In the genomic region with DNA sequence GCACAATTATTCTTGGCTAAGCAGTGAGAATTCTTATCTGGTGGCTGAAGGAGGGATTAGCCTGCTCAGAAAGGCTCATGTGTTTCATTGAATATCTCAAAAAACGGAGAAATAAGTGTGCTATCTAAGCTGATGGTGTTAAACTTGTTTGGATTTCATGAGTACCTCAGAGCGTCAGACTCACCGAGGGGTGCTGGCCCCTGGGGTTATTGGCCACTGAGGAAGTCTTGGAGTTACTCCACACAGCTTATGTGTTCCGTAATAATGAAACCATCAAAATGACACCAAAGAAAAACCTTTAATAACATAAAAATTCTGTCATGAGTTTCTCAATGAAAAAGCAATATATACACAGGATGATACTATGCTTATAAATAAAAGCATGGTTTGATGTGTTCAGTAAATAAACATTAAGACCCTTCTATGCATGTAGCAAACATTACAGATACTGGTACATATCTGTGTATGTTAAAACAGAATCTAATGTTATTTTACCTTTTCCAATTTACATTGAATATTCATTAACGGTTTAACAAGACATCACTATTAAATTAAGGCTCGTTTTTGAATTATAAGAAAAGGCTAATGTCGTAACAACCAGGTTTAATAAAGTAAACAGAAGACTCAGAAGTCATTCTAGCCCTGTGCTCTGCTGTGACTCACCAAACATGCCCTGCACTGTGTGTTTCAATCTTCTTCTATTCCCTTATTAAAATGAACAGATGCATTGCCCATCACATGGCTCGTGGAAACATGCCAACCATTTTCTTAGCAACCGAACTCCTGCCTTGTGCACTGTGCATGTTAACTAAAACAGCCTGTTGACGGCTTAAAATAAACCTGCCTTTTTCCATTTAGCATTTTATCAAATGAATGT, we compare ENCODE assay signal across 7 mouse cellular contexts.
A peak's percentile ranks its signal among the peaks of the same experiment; 100 is the strongest.
DNase-seq lines count a peak whose midpoint lies in the region; ATAC-seq and TF ChIP-seq lines count a peak whose summit lies in the region.

No protein-coding gene starts in this region.

- no peak overlapping the region for H3K4me3 ChIP-seq in midbrain, embryonic 11.5 days (ENCODE audit: low read depth, low read length)
- H3K4me3 ChIP-seq in midbrain, embryonic 10.5 days: no peak overlapping the region
- H3K4me3 ChIP-seq in midbrain, embryonic 16.5 days (ENCODE audit: low read depth, low read length): peak overlapping the region; percentile 15; the same call in 1 of the 2 replicates
- no peak overlapping the region for H3K4me3 ChIP-seq in intestine, postnatal 0 days (ENCODE audit: low read depth, low read length)

- 66% methylated on average over 10 of the region's 10 CpGs for WGBS in midbrain, embryonic 11.5 days
- 74% methylated on average over 10 of the region's 10 CpGs for WGBS in midbrain, embryonic 10.5 days
- WGBS in midbrain, embryonic 16.5 days: 37% methylated on average over 10 of the region's 10 CpGs
- 56% methylated on average over 10 of the region's 10 CpGs for WGBS in intestine, postnatal 0 days

- ATAC-seq in midbrain, embryonic 11.5 days (ENCODE audit: low FRiP score): peak; percentile 46; the same call in 1 of the 2 replicates
- peak; percentile 94 for ATAC-seq in midbrain, embryonic 16.5 days
- no peak for ATAC-seq in intestine, postnatal 0 days

- no peak overlapping the region for H3K27ac ChIP-seq in midbrain, embryonic 11.5 days (ENCODE audit: low read depth, low read length)
- H3K27ac ChIP-seq in midbrain, embryonic 10.5 days (replicated peaks): no peak overlapping the region
- H3K27ac ChIP-seq in midbrain, embryonic 16.5 days (ENCODE audit: low read length): peak overlapping the region; percentile 19
- no peak overlapping the region for H3K27ac ChIP-seq in intestine, postnatal 0 days (ENCODE audit: low read depth, low read length)

- no peak for DNase-seq in midbrain, embryonic 11.5 days (ENCODE audit: low spot score, missing footprints)
- DNase-seq in midbrain, embryonic 10.5 days (ENCODE audit: low spot score): no peak
- peak; percentile 42 to 71 for DNase-seq in cerebellum, postnatal 25 days
- DNase-seq in layer of hippocampus, adult 18-20 months (ENCODE audit: low spot score in 2 of 2): peak; percentile 84 to 96
- DNase-seq in thymus, postnatal 14 days: no peak

- no peak overlapping the region for H3K4me2 ChIP-seq in midbrain, embryonic 11.5 days
- peak overlapping the region; percentile 39 for H3K4me2 ChIP-seq in midbrain, embryonic 16.5 days (ENCODE audit: low read length)
- H3K4me2 ChIP-seq in intestine, postnatal 0 days (replicated peaks; ENCODE audit: low read depth): no peak overlapping the region

- H3K9me3 ChIP-seq in midbrain, embryonic 11.5 days (ENCODE audit: control insufficient read depth, low read length): no peaks in the 10 kb centered on the region
- H3K9me3 ChIP-seq in midbrain, embryonic 10.5 days (replicated peaks): no peaks in the 10 kb centered on the region
- H3K9me3 ChIP-seq in midbrain, embryonic 16.5 days (replicated peaks; ENCODE audit: control insufficient read depth, low read length, poor library complexity, severe bottlenecking): no peaks in the 10 kb centered on the region
- H3K9me3 ChIP-seq in intestine, postnatal 0 days (ENCODE audit: control insufficient read depth): no peaks in the 10 kb centered on the region

- H3K4me1 ChIP-seq in midbrain, embryonic 11.5 days (ENCODE audit: control insufficient read depth, insufficient read depth, low read length): no peaks in the 10 kb centered on the region
- peaks cover 12% of the 10 kb centered on the region; the same call in 1 of the 2 replicates for H3K4me1 ChIP-seq in midbrain, embryonic 10.5 days
- H3K4me1 ChIP-seq in midbrain, embryonic 16.5 days (ENCODE audit: control insufficient read depth, insufficient read depth, low read length): peaks cover 14% of the 10 kb centered on the region
- no peaks in the 10 kb centered on the region for H3K4me1 ChIP-seq in intestine, postnatal 0 days (replicated peaks; ENCODE audit: control insufficient read depth, insufficient read depth, low read length)

- H3K27me3 ChIP-seq in midbrain, embryonic 11.5 days (ENCODE audit: control insufficient read depth, insufficient read depth, low read length): no peaks in the 10 kb centered on the region
- H3K27me3 ChIP-seq in midbrain, embryonic 10.5 days (ENCODE audit: low read depth, poor library complexity, severe bottlenecking): no peaks in the 10 kb centered on the region
- no peaks in the 10 kb centered on the region for H3K27me3 ChIP-seq in midbrain, embryonic 16.5 days (ENCODE audit: control insufficient read depth, insufficient read depth, low read depth, low read length)
- H3K27me3 ChIP-seq in intestine, postnatal 0 days (replicated peaks; ENCODE audit: control insufficient read depth, insufficient read depth, low read length): no peaks in the 10 kb centered on the region

- H3K9ac ChIP-seq in midbrain, embryonic 11.5 days (ENCODE audit: low read length): no peak overlapping the region
- no peak overlapping the region for H3K9ac ChIP-seq in midbrain, embryonic 16.5 days (ENCODE audit: low read depth, low read length)
- no peak overlapping the region for H3K9ac ChIP-seq in intestine, postnatal 0 days (ENCODE audit: low read depth, low read length)

- TF ChIP-seq CTCF in intestine, postnatal 0 days (IDR thresholded peaks at IDR 0.05; ENCODE audit: low read depth): no peak

- no peaks in the 10 kb centered on the region for H3K36me3 ChIP-seq in midbrain, embryonic 11.5 days (ENCODE audit: control insufficient read depth, insufficient read depth, low read length)
- H3K36me3 ChIP-seq in midbrain, embryonic 10.5 days: no peaks in the 10 kb centered on the region
- H3K36me3 ChIP-seq in midbrain, embryonic 16.5 days (ENCODE audit: control insufficient read depth, insufficient read depth, low read length): no peaks in the 10 kb centered on the region
- no peaks in the 10 kb centered on the region for H3K36me3 ChIP-seq in intestine, postnatal 0 days (ENCODE audit: control insufficient read depth, insufficient read depth)

Comparison
In these comparisons a context has a peak if more than half of its experiments do, and no peak if none do; other contexts are left out.
1. DNase-seq: peak in cerebellum, postnatal 25 days (2 of 2) and layer of hippocampus, adult 18-20 months (2 of 2); none in midbrain, embryonic 11.5 days (single experiment), midbrain, embryonic 10.5 days (single experiment) and thymus, postnatal 14 days (single experiment).